In the genomic region with DNA sequence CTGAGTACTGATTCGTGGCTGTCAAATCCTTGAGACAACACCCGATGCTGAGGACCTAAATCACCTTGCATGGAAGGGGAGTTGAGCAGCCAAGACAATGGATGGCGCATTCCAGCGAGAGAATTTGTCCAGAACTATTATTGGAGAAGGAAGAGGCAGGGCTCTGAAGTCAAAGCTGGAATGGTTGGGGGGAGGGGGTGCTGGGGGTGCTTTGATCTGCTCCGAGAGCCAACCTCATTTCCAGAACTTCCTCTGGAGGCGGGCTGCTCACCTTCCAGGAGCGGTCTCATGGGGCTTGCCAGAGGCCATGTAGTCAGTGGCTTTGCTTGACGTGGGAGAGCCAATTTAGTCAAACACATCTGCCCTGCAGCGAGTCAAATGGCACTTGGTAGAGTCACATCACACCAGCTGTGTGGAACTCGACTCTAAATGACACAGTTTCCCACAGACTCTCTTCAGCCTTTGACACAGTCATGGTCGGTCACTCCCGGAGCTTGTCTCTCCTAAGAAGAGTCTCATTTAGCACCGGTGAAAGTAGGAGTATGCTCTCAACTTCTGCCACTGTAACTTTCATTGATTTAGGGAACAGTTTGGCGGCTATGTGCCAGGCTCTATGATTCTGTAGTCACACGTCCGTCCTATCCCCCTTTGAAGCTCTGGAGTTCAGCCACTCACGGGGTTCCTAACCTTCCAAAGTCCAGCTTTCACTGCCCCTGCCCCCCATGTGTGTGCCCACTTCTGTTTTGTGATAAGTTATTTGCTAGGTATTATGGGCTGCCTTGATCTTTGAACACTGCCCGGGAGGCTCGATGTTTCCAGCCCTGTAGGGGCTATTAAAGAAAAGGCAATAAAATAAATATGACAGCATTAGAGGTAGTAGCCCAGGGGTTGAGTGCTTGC, we compare ENCODE assay signal across 12 mouse cellular contexts. TPM values are rescaled to one million over a fixed set of nuclear protein-coding genes. Genes with fewer than 3 reads are reported as not detected.
DNase-seq lines count a peak whose midpoint lies in the region; ATAC-seq lines count a peak whose summit lies in the region.
"Had no signal": no experiment of that assay in that cellular context is flagged by ENCODE, and none has a peak within 500 bp of the region (broad histone marks: within the 10 kb centered on the region; RNA-seq: fewer than 3 reads in every experiment).

No protein-coding gene starts in this region.

- intact Hi-C loops in heart, postnatal 36 days (cut with DNase I), result loop anchor here (2.0 kb wide), 1 partner anchor 34 kb away; no protein-coding TSS in a partner anchor

- no peak for ATAC-seq in activated CD4-positive, CD25-positive, alpha-beta regulatory T cell, adult 4 months
- ATAC-seq: forebrain, embryonic 16.5 days; hindbrain, embryonic 16.5 days had no signal

- peak; percentile 14 for DNase-seq in lung, postnatal 10 days
- no peak for DNase-seq in lung, postnatal 25 days (ENCODE audit: low spot score)
- DNase-seq in heart, postnatal 36 days, result peak; percentile 15 to 23
- peak; percentile 55 for DNase-seq in kidney, postnatal 14 days
- DNase-seq in skeletal muscle tissue, adult 2 months (ENCODE audit: low read depth, low spot score), result peak; percentile 9
- DNase-seq in urinary bladder, adult 2 months (ENCODE audit: low spot score), result no peak
- no peak for DNase-seq in cerebellum, postnatal 36 days
- DNase-seq: spleen, adult 18-20 months had no signal

RNA-seq across cellular contexts. Expression of a gene that starts 38.8 kb away (rescaled TPM):
- 1 to 10 TPM; 2.3 to 3.1 TPM for total RNA-seq in heart, postnatal 36 days (2021)
- polyA plus RNA-seq in urinary bladder, adult 2 months (2012; rRNA removed), result 5.9 and 6.0 TPM in 2 replicates
- polyA plus RNA-seq in activated CD4-positive, CD25-positive, alpha-beta regulatory T cell, adult 4 months (2017; shearing (Covaris generic)), result under 1 TPM; 0.48 to 0.60 TPM
- total RNA-seq: megakaryocyte progenitor cell, adult 5-6 weeks had no signal

RNA-seq across cellular contexts. Expression of a gene that starts 39.2 kb away (rescaled TPM):
- 1 to 10 TPM; 7.5 to 7.7 TPM for total RNA-seq in heart, postnatal 36 days (2021)
- polyA plus RNA-seq in urinary bladder, adult 2 months (2012; rRNA removed), result 44.2 and 60.2 TPM in 2 replicates
- 100 to 1,000 TPM; 149 to 162 TPM for polyA plus RNA-seq in activated CD4-positive, CD25-positive, alpha-beta regulatory T cell, adult 4 months (2017; shearing (Covaris generic))

RNA-seq across cellular contexts. Expression of a gene that starts 39.3 kb away (rescaled TPM):
- total RNA-seq in heart, postnatal 36 days (2021), result 10 to 100 TPM; 14.6 to 14.8 TPM
- 7.3 and 9.3 TPM in 2 replicates for polyA plus RNA-seq in urinary bladder, adult 2 months (2012; rRNA removed)
- polyA plus RNA-seq in activated CD4-positive, CD25-positive, alpha-beta regulatory T cell, adult 4 months (2017; shearing (Covaris generic)), result 10 to 100 TPM in 1 of 2 experiments, 1 to 10 TPM in 1; 8.3 to 10.4 TPM

Comparison
In these comparisons a context has a peak if more than half of its experiments do, and no peak if none do; other contexts are left out.
1. DNase-seq: peak in lung, postnatal 10 days (single experiment), heart, postnatal 36 days (2 of 2), kidney, postnatal 14 days (single experiment) and skeletal muscle tissue, adult 2 months (single experiment); none in lung, postnatal 25 days (single experiment), urinary bladder, adult 2 months (single experiment) and cerebellum, postnatal 36 days (0 of 2).